Mouse (Mus musculus): ENCODE results near the gene Gm9573.

Gm9573 gene

GRCm38 (mm10) chr17:35626537-35626936 is at the start of gene Gm9573:
Gene Gm9573 (minus strand): TSS chr17:35626637.
- no peak for DNase-seq (ENCODE audit: low spot score)

- peak; percentile 68 for DNase-seq (ENCODE audit: low spot score)
Observed at GRCm38 (mm10) chr17:35673416-35674035, 47.1 kb upstream of the Gm9573 start, which contains the start of gene Gtf2h4. Gene Gtf2h4 (minus strand): TSS chr17:35673739.

- no peak for DNase-seq (ENCODE audit: low spot score)
Observed at GRCm38 (mm10) chr17:35672527-35672926, 46.1 kb upstream of the Gm9573 start.

GRCm38 (mm10) chr17:35671846-35672245 is 45.4 kb upstream of the Gm9573 start:
- no peak for DNase-seq (ENCODE audit: low spot score)

- DNase-seq (ENCODE audit: low spot score): no peak
Observed at GRCm38 (mm10) chr17:35669731-35670130, 43.3 kb upstream of the Gm9573 start.

- DNase-seq (ENCODE audit: low spot score): peak; percentile 92
Observed at GRCm38 (mm10) chr17:35667334-35668065, 41.1 kb upstream of the Gm9573 start, which contains the start of gene Vars2. Gene Vars2 (minus strand): TSS chr17:35667592.

- no peak for DNase-seq (ENCODE audit: low spot score)
Observed at GRCm38 (mm10) chr17:35666851-35667256, 40.4 kb upstream of the Gm9573 start.

GRCm38 (mm10) chr17:35665957-35666515 is 39.6 kb upstream of the Gm9573 start:
- no peak for DNase-seq (ENCODE audit: low spot score)

- DNase-seq (ENCODE audit: low spot score): no peak
Observed at GRCm38 (mm10) chr17:35653086-35653485, 26.6 kb upstream of the Gm9573 start.

GRCm38 (mm10) chr17:35649429-35649828 is 23.0 kb upstream of the Gm9573 start:
- no peak for DNase-seq (ENCODE audit: low spot score)

- DNase-seq (ENCODE audit: low spot score): no peak
Observed at GRCm38 (mm10) chr17:35643609-35644236, 17.3 kb upstream of the Gm9573 start, which contains the start of gene Mucl3. Gene Mucl3 (minus strand): TSS chr17:35643695.

- no peak for DNase-seq (ENCODE audit: low spot score)
Observed at GRCm38 (mm10) chr17:35639352-35639751, 12.9 kb upstream of the Gm9573 start.

- DNase-seq (ENCODE audit: low spot score): no peak
Observed at GRCm38 (mm10) chr17:35638475-35639190, 12.2 kb upstream of the Gm9573 start.

GRCm38 (mm10) chr17:35636363-35636762 is 9.9 kb upstream of the Gm9573 start:
- DNase-seq (ENCODE audit: low spot score): no peak

GRCm38 (mm10) chr17:35635699-35636111 is 9.3 kb upstream of the Gm9573 start:
- DNase-seq (ENCODE audit: low spot score): no peak

GRCm38 (mm10) chr17:35635202-35635601 is 8.8 kb upstream of the Gm9573 start:
- DNase-seq (ENCODE audit: low spot score): no peak

GRCm38 (mm10) chr17:35633992-35634391 is 7.6 kb upstream of the Gm9573 start:
- DNase-seq (ENCODE audit: low spot score): no peak

- DNase-seq (ENCODE audit: low spot score): no peak
Observed at GRCm38 (mm10) chr17:35617127-35617526, 9.3 kb downstream of the Gm9573 start.

- DNase-seq (ENCODE audit: low spot score): no peak
Observed at GRCm38 (mm10) chr17:35601736-35602354, 24.6 kb downstream of the Gm9573 start.

- DNase-seq (ENCODE audit: low spot score): no peak
Observed at GRCm38 (mm10) chr17:35601249-35601648, 25.2 kb downstream of the Gm9573 start, which contains the start of gene Sfta2. Gene Sfta2 (plus strand): TSS chr17:35601549.

- no peak for DNase-seq (ENCODE audit: low spot score)
Observed at GRCm38 (mm10) chr17:35597399-35597798, 29.0 kb downstream of the Gm9573 start.
